Mouse (Mus musculus): ENCODE results near the gene Arhgap6.
"Not testable (repeated sequence)": the region's sequence is repeated elsewhere in the genome, so short reads cannot be mapped to it uniquely, and the experiment has no call there.

Arhgap6 gene

GRCm38 (mm10) chrX:169319945-169320667, 525.2 kb downstream of the Arhgap6 start, which contains the start of gene Hccs:
Gene Hccs, minus strand, starts transcription at chrX:169320372.
- DNase-seq, result peak; percentile 85

GRCm38 (mm10) chrX:169320668-169321005, 525.7 kb downstream of the Arhgap6 start:
- not testable (repeated sequence) for DNase-seq

- no peak for DNase-seq
Observed at GRCm38 (mm10) chrX:169325929-169326595, 531.2 kb downstream of the Arhgap6 start.

- peak; percentile 25 for DNase-seq
Observed at GRCm38 (mm10) chrX:169332264-169332663, 537.4 kb downstream of the Arhgap6 start.

- DNase-seq, result no peak
Observed at GRCm38 (mm10) chrX:169337559-169337958, 542.7 kb downstream of the Arhgap6 start.

GRCm38 (mm10) chrX:169338213-169338612, 543.3 kb downstream of the Arhgap6 start:
- no peak for DNase-seq
